Comparison of ENCODE assay signal across 10 mouse cellular contexts in genomic region chr16:90176472-90176871, GRCm38 (mm10). TPM values are rescaled to one million over a fixed set of nuclear protein-coding genes. Genes with fewer than 3 reads are reported as not detected.
DNase-seq lines count a peak whose midpoint lies in the region; ATAC-seq and TF ChIP-seq lines count a peak whose summit lies in the region.
"Had no signal": no experiment of that assay in that cellular context is flagged by ENCODE, and none has a peak within 500 bp of the region (broad histone marks: within the 10 kb centered on the region; RNA-seq: fewer than 3 reads in every experiment).

No protein-coding gene starts in this region.

- no peaks in the 10 kb centered on the region for H3K36me3 ChIP-seq in limb, embryonic 13.5 days
- H3K36me3 ChIP-seq in limb, embryonic 10.5 days: no peaks in the 10 kb centered on the region
- no peaks in the 10 kb centered on the region for H3K36me3 ChIP-seq in forebrain, embryonic 11.5 days (ENCODE audit: control insufficient read depth, insufficient read depth, low read length)
- no peaks in the 10 kb centered on the region for H3K36me3 ChIP-seq in liver, postnatal 0 days (replicated peaks; ENCODE audit: insufficient read depth, low read length)

- no peak overlapping the region for H3K4me3 ChIP-seq in limb, embryonic 13.5 days
- H3K4me3 ChIP-seq in limb, embryonic 10.5 days: no peak overlapping the region
- no peak overlapping the region for H3K4me3 ChIP-seq in forebrain, embryonic 11.5 days (ENCODE audit: low read depth, low read length)
- H3K4me3 ChIP-seq in liver, postnatal 0 days (ENCODE audit: low read depth, low read length): no peak overlapping the region
- H3K4me3 ChIP-seq: heart, adult 2 months had no signal

- H3K9me3 ChIP-seq in limb, embryonic 13.5 days: no peaks in the 10 kb centered on the region
- no peaks in the 10 kb centered on the region for H3K9me3 ChIP-seq in limb, embryonic 10.5 days (replicated peaks)
- no peaks in the 10 kb centered on the region for H3K9me3 ChIP-seq in forebrain, embryonic 11.5 days (ENCODE audit: control insufficient read depth, low read length)
- no peaks in the 10 kb centered on the region for H3K9me3 ChIP-seq in liver, postnatal 0 days (ENCODE audit: low read length)

- H3K27ac ChIP-seq in limb, embryonic 13.5 days: no peak overlapping the region
- H3K27ac ChIP-seq in limb, embryonic 10.5 days: no peak overlapping the region
- no peak overlapping the region for H3K27ac ChIP-seq in forebrain, embryonic 11.5 days (ENCODE audit: low read depth, low read length)
- H3K27ac ChIP-seq in liver, postnatal 0 days (ENCODE audit: low read depth): no peak overlapping the region
- H3K27ac ChIP-seq: heart, adult 2 months had no signal

- H3K27me3 ChIP-seq in limb, embryonic 13.5 days: no peaks in the 10 kb centered on the region
- no peaks in the 10 kb centered on the region for H3K27me3 ChIP-seq in limb, embryonic 10.5 days (ENCODE audit: low read depth, poor library complexity, severe bottlenecking)
- H3K27me3 ChIP-seq in forebrain, embryonic 11.5 days (ENCODE audit: control insufficient read depth, insufficient read depth, low read length): no peaks in the 10 kb centered on the region
- no peaks in the 10 kb centered on the region for H3K27me3 ChIP-seq in liver, postnatal 0 days (ENCODE audit: insufficient read depth, low read length)

- H3K9ac ChIP-seq in limb, embryonic 13.5 days: no peak overlapping the region
- H3K9ac ChIP-seq in forebrain, embryonic 11.5 days (ENCODE audit: low read length): no peak overlapping the region; the same call in 1 of the 2 replicates
- H3K9ac ChIP-seq in liver, postnatal 0 days (replicated peaks): no peak overlapping the region

- no peak overlapping the region for H3K4me2 ChIP-seq in limb, embryonic 13.5 days (replicated peaks)
- H3K4me2 ChIP-seq in forebrain, embryonic 11.5 days (ENCODE audit: low read depth, low read length, severe bottlenecking): peak overlapping the region; percentile 11; the same call in 1 of the 2 replicates
- H3K4me2 ChIP-seq in liver, postnatal 0 days (ENCODE audit: low read depth, low read length): no peak overlapping the region

- ATAC-seq in limb, embryonic 13.5 days (ENCODE audit: low FRiP score, low read depth): peak; percentile 36; the same call in 1 of the 2 replicates
- ATAC-seq in forebrain, embryonic 11.5 days (replicated peaks; ENCODE audit: low FRiP score): peak; percentile 54
- no peak for ATAC-seq in liver, postnatal 0 days

- WGBS in limb, embryonic 13.5 days: 58% methylated on average over 10 of the region's 10 CpGs
- WGBS in limb, embryonic 10.5 days: 76% methylated on average over 10 of the region's 10 CpGs
- WGBS in forebrain, embryonic 11.5 days: 39% methylated on average over 10 of the region's 10 CpGs
- WGBS in liver, postnatal 0 days (ENCODE audit: insufficient replicate concordance): 66% methylated on average over 10 of the region's 10 CpGs

- TF ChIP-seq CTCF in liver, postnatal 0 days (IDR thresholded peaks at IDR 0.05; ENCODE audit: low read depth): no peak

- no peaks in the 10 kb centered on the region for H3K4me1 ChIP-seq in limb, embryonic 13.5 days
- H3K4me1 ChIP-seq in limb, embryonic 10.5 days: no peaks in the 10 kb centered on the region
- peaks cover 6% of the 10 kb centered on the region; the same call in 1 of the 2 replicates for H3K4me1 ChIP-seq in forebrain, embryonic 11.5 days (replicated peaks; ENCODE audit: control insufficient read depth, insufficient read depth, low read length)
- H3K4me1 ChIP-seq in liver, postnatal 0 days (ENCODE audit: insufficient read depth): no peaks in the 10 kb centered on the region

- no peak for DNase-seq in limb, embryonic 10.5 days (ENCODE audit: low spot score)
- no peak for DNase-seq in forebrain, embryonic 11.5 days (ENCODE audit: low spot score)
- DNase-seq in layer of hippocampus, postnatal 36 days: peak; percentile 42 to 49
- peak; percentile 67 to 72 for DNase-seq in right cerebral cortex, adult 2 months (ENCODE audit: low spot score in 2 of 2)
- no peak for DNase-seq in adrenal gland, adult (ENCODE audit: inconsistent age in 2 of 2, low spot score in 1 of 2)
- no peak for DNase-seq in B cell, adult 2 months
- no peak for DNase-seq in liver, postnatal 0 days
- DNase-seq: cerebellum, adult 11-12 months; heart, adult 2 months had no signal

- no peak for TF ChIP-seq EP300 in liver, postnatal 0 days (IDR thresholded peaks at IDR 0.05; ENCODE audit: low read depth)

RNA-seq across cellular contexts. Expression of gene Tiam1, which starts 32.9 kb away (rescaled TPM):
- polyA plus RNA-seq in limb, embryonic 13.5 days (2015; fragmentation: Nextera tagmentation; extraction: Ambion mirVana): 46.1 and 55.0 TPM in 2 replicates
- 23.8 and 30.8 TPM in 2 replicates for polyA plus RNA-seq in limb, embryonic 10.5 days (2016; fragmentation: Nextera tagmentation; extraction: Ambion mirVana)
- polyA plus RNA-seq in forebrain, embryonic 11.5 days (2014; fragmentation: Nextera tagmentation; extraction: Ambion mirVana): 22.7 and 30.4 TPM in 2 replicates
- total RNA-seq in layer of hippocampus, postnatal 36 days (2021): 100 to 1,000 TPM; 106 to 116 TPM
- polyA plus RNA-seq in liver, postnatal 0 days (2015; fragmentation: Nextera tagmentation; extraction: Ambion mirVana): 3.2 TPM in 2 replicates

RNA-seq across cellular contexts. Expression of gene Sod1, which starts 44.1 kb away (rescaled TPM):
- polyA plus RNA-seq in limb, embryonic 13.5 days (2015; fragmentation: Nextera tagmentation; extraction: Ambion mirVana): 1,085 and 1,159 TPM in 2 replicates
- 1,367 and 1,406 TPM in 2 replicates for polyA plus RNA-seq in limb, embryonic 10.5 days (2016; fragmentation: Nextera tagmentation; extraction: Ambion mirVana)
- 1,077 and 1,097 TPM in 2 replicates for polyA plus RNA-seq in forebrain, embryonic 11.5 days (2014; fragmentation: Nextera tagmentation; extraction: Ambion mirVana)
- total RNA-seq in layer of hippocampus, postnatal 36 days (2021): 100 to 1,000 TPM; 373 to 389 TPM
- polyA plus RNA-seq in liver, postnatal 0 days (2015; fragmentation: Nextera tagmentation; extraction: Ambion mirVana): 1,398 and 1,474 TPM in 2 replicates

Comparison
In these comparisons a context has a peak if more than half of its experiments do, and no peak if none do; other contexts are left out.
1. DNase-seq: peak in layer of hippocampus, postnatal 36 days (2 of 2) and right cerebral cortex, adult 2 months (2 of 2); none in limb, embryonic 10.5 days (single experiment), forebrain, embryonic 11.5 days (single experiment), adrenal gland, adult (0 of 2), B cell, adult 2 months (0 of 2) and liver, postnatal 0 days (single experiment).